Mouse (Mus musculus) liver, embryonic 14.5 days (tissue): Measurements from ENCODE around the gene RPS10-NUDT3.
A peak's percentile ranks its signal among the peaks of the same experiment; 100 is the strongest.

Source experiments
- CTCF ChIP-seq: IDR thresholded peaks from 2 replicates; pipeline ENCODE4 v1.5.1; 2016; ENCODE audit warnings: antibody characterized with exemption, low read depth, control low read depth
- EP300 ChIP-seq: IDR thresholded peaks from 2 replicates; pipeline ENCODE4 v1.6.1; 2016; ENCODE audit warnings: antibody characterized with exemption, low read depth

DNA sequence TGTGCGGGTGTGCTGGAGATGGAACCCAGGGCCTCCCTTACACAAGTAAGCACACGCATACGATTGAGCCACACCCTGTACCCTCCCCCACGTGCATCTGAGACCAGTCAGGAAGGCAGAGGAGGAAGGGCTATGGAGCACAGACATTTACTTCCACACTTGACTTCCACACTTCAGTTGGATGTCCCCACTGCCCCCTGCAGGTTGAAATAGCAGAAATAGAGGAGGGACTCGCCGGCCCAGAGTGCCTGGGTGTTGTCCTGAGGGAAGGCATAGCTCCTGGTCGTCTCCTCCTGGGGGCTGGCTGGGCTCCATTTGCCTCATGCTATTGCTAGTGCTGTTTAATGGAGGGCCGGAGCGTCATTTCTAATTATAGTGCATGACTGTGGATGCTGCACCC, 40.4 kb upstream of the RPS10-NUDT3 start:
- peak; percentile 36 for TF ChIP-seq CTCF
- no peak for TF ChIP-seq EP300
